Mouse (Mus musculus): ENCODE data around the gene Capzb.

The Capzb gene

GRCm38 (mm10) chr4:139305521-139305920 lies 112.8 kb downstream of the Capzb start:
- DNase-seq (ENCODE audit: low spot score): no peak

GRCm38 (mm10) chr4:139307916-139308315 lies 115.2 kb downstream of the Capzb start:
- no peak for DNase-seq (ENCODE audit: low spot score)

- DNase-seq (ENCODE audit: low spot score): no peak
Measured at GRCm38 (mm10) chr4:139309651-139310050, 117.0 kb downstream of the Capzb start.

- DNase-seq (ENCODE audit: low spot score): peak; percentile 99
Measured at GRCm38 (mm10) chr4:139310171-139310898, 117.6 kb downstream of the Capzb start, which contains the start of the genes Pqlc2 and Akr7a5. Gene Pqlc2, minus strand, starts transcription at chr4:139310708. Gene Akr7a5, plus strand, starts transcription at chr4:139310744.

- peak; percentile 46 for DNase-seq (ENCODE audit: low spot score)
Measured at GRCm38 (mm10) chr4:139310899-139311701, 118.4 kb downstream of the Capzb start.

- no peak for DNase-seq (ENCODE audit: low spot score)
Measured at GRCm38 (mm10) chr4:139311707-139312106, 119.0 kb downstream of the Capzb start.

GRCm38 (mm10) chr4:139312632-139313031 lies 119.9 kb downstream of the Capzb start:
- DNase-seq (ENCODE audit: low spot score): peak; percentile 72

- no peak for DNase-seq (ENCODE audit: low spot score)
Measured at GRCm38 (mm10) chr4:139318449-139318848, 125.8 kb downstream of the Capzb start.

- no peak for DNase-seq (ENCODE audit: low spot score)
Measured at GRCm38 (mm10) chr4:139319740-139320139, 127.0 kb downstream of the Capzb start.

- DNase-seq (ENCODE audit: low spot score): peak; percentile 38
Measured at GRCm38 (mm10) chr4:139330605-139331004, 137.9 kb downstream of the Capzb start.

GRCm38 (mm10) chr4:139334631-139335295 lies 142.1 kb downstream of the Capzb start:
- DNase-seq (ENCODE audit: low spot score): no peak

- no peak for DNase-seq (ENCODE audit: low spot score)
Measured at GRCm38 (mm10) chr4:139335507-139335906, 142.8 kb downstream of the Capzb start.

- peak; percentile 85 for DNase-seq (ENCODE audit: low spot score)
Measured at GRCm38 (mm10) chr4:139336822-139337483, 144.3 kb downstream of the Capzb start.

GRCm38 (mm10) chr4:139338145-139338544 lies 145.4 kb downstream of the Capzb start:
- DNase-seq (ENCODE audit: low spot score): no peak

- no peak for DNase-seq (ENCODE audit: low spot score)
Measured at GRCm38 (mm10) chr4:139340835-139341234, 148.1 kb downstream of the Capzb start.
